Mouse (Mus musculus) heart, embryonic 15.5 days (tissue): ENCODE measurements around the gene Gm44805. TPM values are rescaled to one million over a fixed set of nuclear protein-coding genes. Genes with fewer than 3 reads are reported as not detected.

Source experiments
- ATAC-seq: fragments of 200-750 bp; cut with Nextera tagmentation; replicated peaks from 2 replicates; pipeline ENCODE4 v1.8.0; 2017; ENCODE audit warnings: low read depth, moderate TSS enrichment; ENCODE audit not compliant: insufficient number of reproducible peaks, insufficient read depth, low FRiP score
- H3K27ac ChIP-seq: fragments of 300-500 bp; sonication (generic); 2 replicates; pipeline ENCODE4 v1.5.1; 2015; ENCODE audit warnings: mild to moderate bottlenecking, inconsistent platforms
- H3K27me3 ChIP-seq: fragments of 300-500 bp; sonication (generic); 2 replicates; pipeline ENCODE4 v1.6.1; 2015; ENCODE audit warnings: inconsistent platforms
- H3K36me3 ChIP-seq: fragments of 300-500 bp; sonication (generic); 2 replicates; pipeline ENCODE4 v1.6.1; 2015; ENCODE audit warnings: mild to moderate bottlenecking, inconsistent platforms
- H3K4me1 ChIP-seq: fragments of 300-500 bp; sonication (generic); replicated peaks from 2 replicates; pipeline ENCODE4 v1.6.1; 2015; ENCODE audit warnings: inconsistent platforms
- H3K4me2 ChIP-seq: fragments of 300-500 bp; sonication (generic); 2 replicates; pipeline ENCODE4 v1.6.1; 2015; ENCODE audit warnings: inconsistent platforms, mild to moderate bottlenecking, moderate library complexity
- H3K4me3 ChIP-seq: fragments of 300-500 bp; sonication (generic); 2 replicates; pipeline ENCODE4 v1.5.1; 2015; ENCODE audit warnings: mild to moderate bottlenecking, inconsistent platforms
- H3K9ac ChIP-seq: fragments of 300-500 bp; sonication (generic); 2 replicates; pipeline ENCODE4 v1.6.1; 2015; ENCODE audit warnings: mild to moderate bottlenecking, inconsistent platforms
- H3K9me3 ChIP-seq: fragments of 300-500 bp; sonication (generic); replicated peaks from 2 replicates; pipeline ENCODE4 v1.6.1; 2016; ENCODE audit warnings: inconsistent platforms
- WGBS: fragments of 180-500 bp; shearing (Covaris S2); methylation state at CpG from one replicate; pipeline ENCODE4 v1.1.7; 2015; ENCODE audit warnings: mixed read lengths; 5-methylcytosine and 5-hydroxymethylcytosine counted together
- polyA plus RNA-seq: library from polyadenylated mRNA; unstranded; fragments of >200 nt; fragmentation: Nextera tagmentation; extraction: Ambion mirVana; gene quantifications from 2 replicates; pipeline ENCODE4 v1.2.1, GENCODE M21; 2015

Gene Gm44805
- 0.25 TPM in 1 of 2 replicates, not detected in the other for polyA plus RNA-seq

- 46% methylated on average over 8 of the region's 8 CpGs for WGBS
- H3K27ac ChIP-seq: no peak within 1 kb of the TSS
These were observed at the start of gene Gm44805, which contains the start of gene Apoc4 for GRCm38 (mm10) chr7:19681202-19681694. Gene Gm44805, minus strand, starts transcription at chr7:19681423. Gene Apoc4, minus strand, starts transcription at chr7:19681479.

GRCm38 (mm10) chr7:19726541-19726940, 45.3 kb upstream of the Gm44805 start:
- WGBS: 86% methylated on average over 4 of the region's 4 CpGs
- peaks cover 63% of the 10 kb centered on the region for H3K36me3 ChIP-seq
- H3K4me2 ChIP-seq: no peak overlapping the region
- no peaks in the 10 kb centered on the region for H3K27me3 ChIP-seq
- H3K9ac ChIP-seq: no peak overlapping the region
- H3K4me3 ChIP-seq: no peak overlapping the region
- H3K9me3 ChIP-seq: no peaks in the 10 kb centered on the region
- H3K4me1 ChIP-seq: no peaks in the 10 kb centered on the region
- H3K27ac ChIP-seq: no peak overlapping the region
- no peak for ATAC-seq

More at GRCm38 (mm10) chr7:19681202-19681694, at the start of gene Gm44805, which contains the start of gene Apoc4:
- H3K9ac ChIP-seq: no peak within 1 kb of the TSS
- H3K4me2 ChIP-seq: no peak within 1 kb of the TSS
- ATAC-seq: no peak
- H3K36me3 ChIP-seq: no peaks in the 10 kb centered on the region
- no peaks in the 10 kb centered on the region for H3K27me3 ChIP-seq
- H3K4me1 ChIP-seq: peaks cover 5% of the 10 kb centered on the region; the same call in 1 of the 2 replicates
- no peaks in the 10 kb centered on the region for H3K9me3 ChIP-seq
- no peak within 1 kb of the TSS for H3K4me3 ChIP-seq

GRCm38 (mm10) chr7:19724167-19724566, 42.9 kb upstream of the Gm44805 start:
- ATAC-seq: no peak
- H3K36me3 ChIP-seq: peaks cover 55% of the 10 kb centered on the region
- H3K9me3 ChIP-seq: no peaks in the 10 kb centered on the region; the same call in 1 of the 2 replicates
- no peak overlapping the region for H3K27ac ChIP-seq
- H3K27me3 ChIP-seq: no peaks in the 10 kb centered on the region
- 94% methylated on average over 12 of the region's 12 CpGs for whole genome bisulfite sequencing
- H3K4me3 ChIP-seq: no peak overlapping the region
- no peak overlapping the region for H3K4me2 ChIP-seq
- no peak overlapping the region for H3K9ac ChIP-seq
- H3K4me1 ChIP-seq: no peaks in the 10 kb centered on the region

GRCm38 (mm10) chr7:19722754-19723195, 41.6 kb upstream of the Gm44805 start:
- peaks cover 42% of the 10 kb centered on the region for H3K36me3 ChIP-seq
- ATAC-seq: peak; percentile 54
- H3K9me3 ChIP-seq: no peaks in the 10 kb centered on the region; the same call in 1 of the 2 replicates
- H3K4me2 ChIP-seq: no peak overlapping the region
- peak overlapping the region; percentile 60 for H3K27ac ChIP-seq
- no peaks in the 10 kb centered on the region for H3K4me1 ChIP-seq
- H3K9ac ChIP-seq: no peak overlapping the region
- WGBS: 75% methylated on average over 6 of the region's 6 CpGs
- H3K27me3 ChIP-seq: no peaks in the 10 kb centered on the region
- no peak overlapping the region for H3K4me3 ChIP-seq

GRCm38 (mm10) chr7:19719200-19719599, 38.0 kb upstream of the Gm44805 start:
- no peak overlapping the region for H3K4me3 ChIP-seq
- H3K27me3 ChIP-seq: no peaks in the 10 kb centered on the region
- no peak overlapping the region for H3K9ac ChIP-seq
- no peaks in the 10 kb centered on the region; the same call in 1 of the 2 replicates for H3K9me3 ChIP-seq
- 91% methylated on average over 4 of the region's 4 CpGs for WGBS
- peaks cover 17% of the 10 kb centered on the region for H3K4me1 ChIP-seq
- no peak overlapping the region for H3K27ac ChIP-seq
- H3K4me2 ChIP-seq: no peak overlapping the region
- H3K36me3 ChIP-seq: peaks cover 20% of the 10 kb centered on the region
- no peak for ATAC-seq

- peaks cover 25% of the 10 kb centered on the region for H3K4me1 ChIP-seq
- H3K27me3 ChIP-seq: no peaks in the 10 kb centered on the region
- H3K27ac ChIP-seq: no peak overlapping the region
- H3K9ac ChIP-seq: no peak overlapping the region
- no peak for ATAC-seq
- H3K36me3 ChIP-seq: peaks cover 22% of the 10 kb centered on the region
- H3K4me2 ChIP-seq: no peak overlapping the region
- no peaks in the 10 kb centered on the region; the same call in 1 of the 2 replicates for H3K9me3 ChIP-seq
- WGBS: 89% methylated on average over 5 of the region's 5 CpGs
- H3K4me3 ChIP-seq: no peak overlapping the region
These were observed 37.2 kb upstream of the Gm44805 start for GRCm38 (mm10) chr7:19718297-19718952.

- Histone ChIP-seq H3K4me1 (peaks cover 29% of the 10 kb centered on the region), H3K27me3 (no peaks in the 10 kb centered on the region), H3K27ac (no peak overlapping the region), H3K36me3 (peaks cover 33% of the 10 kb centered on the region), H3K4me2 (no peak overlapping the region), H3K9me3 (no peaks in the 10 kb centered on the region; the same call in 1 of the 2 replicates), H3K4me3 (no peak overlapping the region), H3K9ac (no peak overlapping the region)
- 80% methylated on average over 4 of the region's 4 CpGs for WGBS
- no peak for ATAC-seq
These were observed 36.1 kb upstream of the Gm44805 start for GRCm38 (mm10) chr7:19717346-19717745.

- Histone ChIP-seq H3K36me3 (peaks cover 38% of the 10 kb centered on the region), H3K27ac (peak overlapping the region; percentile 89), H3K4me2 (peak overlapping the region; percentile 82)
These were observed 35.6 kb upstream of the Gm44805 start for GRCm38 (mm10) chr7:19716822-19717221.

GRCm38 (mm10) chr7:19716055-19716682, 34.9 kb upstream of the Gm44805 start:
- 5% methylated on average over 18 of the region's 18 CpGs for WGBS
- no peaks in the 10 kb centered on the region; the same call in 1 of the 2 replicates for H3K9me3 ChIP-seq
- peaks cover 43% of the 10 kb centered on the region for H3K36me3 ChIP-seq
- ATAC-seq: no peak
- H3K4me1 ChIP-seq: peaks cover 29% of the 10 kb centered on the region
- peak overlapping the region; percentile 89 for H3K27ac ChIP-seq
- H3K4me2 ChIP-seq: peak overlapping the region; percentile 82
- H3K9ac ChIP-seq: peak overlapping the region; percentile 53
- peak overlapping the region; percentile 49 for H3K4me3 ChIP-seq
- H3K27me3 ChIP-seq: no peaks in the 10 kb centered on the region

More at GRCm38 (mm10) chr7:19716822-19717221, 35.6 kb upstream of the Gm44805 start:
- WGBS: 66% methylated on average over 2 of the region's 2 CpGs
- Histone ChIP-seq H3K27me3 (no peaks in the 10 kb centered on the region), H3K4me1 (peaks cover 29% of the 10 kb centered on the region), H3K9me3 (no peaks in the 10 kb centered on the region; the same call in 1 of the 2 replicates), H3K4me3 (0 out of 2 replicates have a peak overlapping the region, but pooled peaks have one; percentile 49), H3K9ac (0 out of 2 replicates have a peak overlapping the region, but pooled peaks have one; percentile 53)
- no peak for ATAC-seq

- Histone ChIP-seq H3K27ac (peak within 1 kb of the TSS; percentile 91), H3K27me3 (no peaks in the 10 kb centered on the region), H3K9ac (peak within 1 kb of the TSS; percentile 99), H3K36me3 (peaks cover 43% of the 10 kb centered on the region), H3K4me3 (peak within 1 kb of the TSS; percentile 100), H3K4me1 (peaks cover 29% of the 10 kb centered on the region), H3K4me2 (peak within 1 kb of the TSS; percentile 88), H3K9me3 (no peaks in the 10 kb centered on the region)
- peak; percentile 98 for ATAC-seq
- under 1% methylated on average over 59 of the region's 59 CpGs for WGBS
These were observed 34.2 kb upstream of the Gm44805 start, which contains the start of gene Tomm40 for GRCm38 (mm10) chr7:19715239-19716054. Gene Tomm40, minus strand, starts transcription at chr7:19715438.
